Mouse (Mus musculus): ENCODE results near the gene Siglecg. TPM values are rescaled to one million over a fixed set of nuclear protein-coding genes. Genes with fewer than 3 reads are reported as not detected.

Siglecg gene
- polyA plus RNA-seq, 1 experiment from 2014 or later = 0.07 TPM

DNA sequence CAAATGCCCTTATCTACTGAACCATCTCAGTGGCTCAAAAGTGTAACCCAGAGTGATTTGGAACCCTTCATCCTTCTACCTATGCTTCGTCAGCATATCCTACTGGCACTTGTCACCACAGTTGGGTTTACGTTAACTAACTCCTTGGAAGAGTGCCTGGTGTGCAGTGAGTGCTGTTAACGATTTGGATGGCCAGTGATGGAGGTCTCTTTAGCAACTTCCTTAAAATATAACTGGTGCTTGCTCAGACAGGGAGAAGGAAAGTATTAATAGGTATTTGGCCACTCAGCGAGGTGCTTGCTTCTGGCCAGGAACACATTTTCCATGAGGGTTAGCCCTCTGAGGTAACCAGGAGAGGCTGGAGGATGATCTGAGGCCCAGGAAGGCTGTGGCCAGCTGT, 39.8 kb downstream of the Siglecg start:
- Histone ChIP-seq H3K36me3 (ENCODE audit: control insufficient read depth, insufficient read depth) (peaks cover 15% of the 10 kb centered on the region; the same call in 1 of the 2 replicates), H3K4me1 (replicated peaks; ENCODE audit: control insufficient read depth, insufficient read depth, low read length) (peaks cover 4% of the 10 kb centered on the region), H3K9ac (ENCODE audit: low read depth, low read length) (no peak overlapping the region), H3K27ac (ENCODE audit: low read depth, low read length) (no peak overlapping the region), H3K9me3 (ENCODE audit: control insufficient read depth) (no peaks in the 10 kb centered on the region), H3K27me3 (replicated peaks; ENCODE audit: control insufficient read depth, insufficient read depth, low read length) (no peaks in the 10 kb centered on the region), H3K4me3 (ENCODE audit: low read depth, low read length) (no peak overlapping the region), H3K4me2 (replicated peaks; ENCODE audit: low read depth) (no peak overlapping the region)
- WGBS = 77% methylated on average over 4 of the region's 4 CpGs
- no peak for TF ChIP-seq CTCF (IDR thresholded peaks at IDR 0.05; ENCODE audit: low read depth)
- ATAC-seq = no peak

DNA sequence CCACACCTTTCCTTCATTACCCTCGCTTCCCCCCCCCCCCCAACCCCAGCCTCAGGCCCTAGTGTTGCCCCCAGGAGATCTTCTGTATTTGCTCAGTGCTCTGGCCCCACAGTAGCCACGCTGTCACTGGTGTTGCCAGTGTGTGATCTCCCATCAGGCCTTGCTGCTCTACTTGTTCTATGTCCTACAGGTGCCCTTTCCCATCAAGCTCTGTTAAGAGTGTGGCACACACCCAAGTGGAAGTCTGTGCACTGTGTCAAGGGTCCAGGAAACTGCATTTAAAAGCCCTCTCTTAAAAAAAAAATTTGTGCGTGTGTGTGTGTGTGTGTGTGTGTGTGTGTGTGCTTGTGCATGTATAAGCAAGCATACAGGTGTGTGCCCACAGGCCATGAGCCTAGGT, 40.2 kb downstream of the Siglecg start:
- WGBS = 97% methylated on average over 3 of the region's 3 CpGs
- H3K4me2 ChIP-seq (replicated peaks; ENCODE audit: low read depth) = no peak overlapping the region
- H3K9ac ChIP-seq (ENCODE audit: low read depth, low read length) = no peak overlapping the region
- no peaks in the 10 kb centered on the region for H3K9me3 ChIP-seq (ENCODE audit: control insufficient read depth)
- no peak for TF ChIP-seq CTCF (IDR thresholded peaks at IDR 0.05; ENCODE audit: low read depth)
- H3K36me3 ChIP-seq (ENCODE audit: control insufficient read depth, insufficient read depth) = peaks cover 19% of the 10 kb centered on the region
- H3K27ac ChIP-seq (ENCODE audit: low read depth, low read length) = no peak overlapping the region
- H3K27me3 ChIP-seq (replicated peaks; ENCODE audit: control insufficient read depth, insufficient read depth, low read length) = no peaks in the 10 kb centered on the region
- ATAC-seq = no peak
- peaks cover 8% of the 10 kb centered on the region for H3K4me1 ChIP-seq (replicated peaks; ENCODE audit: control insufficient read depth, insufficient read depth, low read length)
- H3K4me3 ChIP-seq (ENCODE audit: low read depth, low read length) = no peak overlapping the region

DNA sequence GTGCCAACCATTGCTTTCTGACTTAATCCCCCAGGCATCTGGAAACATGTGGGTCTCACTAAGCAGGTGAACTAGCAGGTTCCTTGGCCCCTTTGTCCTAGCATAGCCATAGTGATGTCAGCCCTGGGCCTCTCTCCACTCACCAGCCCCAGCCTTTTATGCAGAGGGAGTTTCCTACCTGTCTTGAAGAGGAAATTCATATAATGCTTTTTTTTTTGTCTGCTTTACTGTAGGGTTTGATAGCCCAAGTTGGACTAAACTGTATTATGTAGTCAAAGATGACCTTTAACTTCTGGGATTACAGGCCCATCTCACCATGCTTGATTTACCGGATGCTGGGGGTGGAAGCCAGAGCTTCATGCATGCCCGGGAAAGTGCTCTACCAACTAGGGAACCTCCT, 41.8 kb downstream of the Siglecg start:
- Histone ChIP-seq H3K27ac (ENCODE audit: low read depth, low read length) (no peak overlapping the region), H3K36me3 (ENCODE audit: control insufficient read depth, insufficient read depth) (peaks cover 34% of the 10 kb centered on the region), H3K27me3 (replicated peaks; ENCODE audit: control insufficient read depth, insufficient read depth, low read length) (no peaks in the 10 kb centered on the region), H3K4me1 (replicated peaks; ENCODE audit: control insufficient read depth, insufficient read depth, low read length) (peaks cover 10% of the 10 kb centered on the region; the same call in 1 of the 2 replicates), H3K9ac (ENCODE audit: low read depth, low read length) (no peak overlapping the region), H3K9me3 (ENCODE audit: control insufficient read depth) (no peaks in the 10 kb centered on the region), H3K4me2 (replicated peaks; ENCODE audit: low read depth) (no peak overlapping the region), H3K4me3 (ENCODE audit: low read depth, low read length) (no peak overlapping the region)
- 100% methylated on average over 2 of the region's 2 CpGs for WGBS
- no peak for TF ChIP-seq CTCF (IDR thresholded peaks at IDR 0.05; ENCODE audit: low read depth)
- ATAC-seq = no peak

DNA sequence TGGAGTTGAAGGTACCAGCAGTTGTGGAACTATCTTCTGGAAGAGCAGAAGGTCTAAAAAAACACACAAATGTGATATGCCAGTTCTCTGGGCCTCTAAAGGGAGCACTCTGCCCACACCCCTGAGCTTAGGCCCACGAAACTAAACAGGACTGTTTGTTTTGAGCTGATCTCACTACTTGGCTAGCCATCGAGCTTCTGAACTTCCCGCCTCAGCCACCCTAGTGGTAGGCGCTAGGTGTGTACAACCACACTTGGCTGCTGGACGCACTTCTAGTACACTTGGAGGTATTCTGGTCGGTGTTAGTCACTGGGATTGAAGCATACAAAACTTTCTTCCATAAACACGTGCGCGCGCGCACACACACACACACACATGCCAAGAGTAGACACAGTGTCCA, 43.7 kb downstream of the Siglecg start:
- no peak overlapping the region for H3K4me2 ChIP-seq (replicated peaks; ENCODE audit: low read depth)
- TF ChIP-seq CTCF (IDR thresholded peaks at IDR 0.05; ENCODE audit: low read depth) = no peak
- no peak overlapping the region for H3K9ac ChIP-seq (ENCODE audit: low read depth, low read length)
- no peak for ATAC-seq
- H3K36me3 ChIP-seq (ENCODE audit: control insufficient read depth, insufficient read depth) = peaks cover 51% of the 10 kb centered on the region
- H3K4me1 ChIP-seq (replicated peaks; ENCODE audit: control insufficient read depth, insufficient read depth, low read length) = peaks cover 6% of the 10 kb centered on the region; the same call in 1 of the 2 replicates
- no peaks in the 10 kb centered on the region for H3K9me3 ChIP-seq (ENCODE audit: control insufficient read depth)
- no peak overlapping the region for H3K27ac ChIP-seq (ENCODE audit: low read depth, low read length)
- no peaks in the 10 kb centered on the region for H3K27me3 ChIP-seq (replicated peaks; ENCODE audit: control insufficient read depth, insufficient read depth, low read length)
- WGBS = 94% methylated on average over 11 of the region's 11 CpGs
- H3K4me3 ChIP-seq (ENCODE audit: low read depth, low read length) = no peak overlapping the region

DNA sequence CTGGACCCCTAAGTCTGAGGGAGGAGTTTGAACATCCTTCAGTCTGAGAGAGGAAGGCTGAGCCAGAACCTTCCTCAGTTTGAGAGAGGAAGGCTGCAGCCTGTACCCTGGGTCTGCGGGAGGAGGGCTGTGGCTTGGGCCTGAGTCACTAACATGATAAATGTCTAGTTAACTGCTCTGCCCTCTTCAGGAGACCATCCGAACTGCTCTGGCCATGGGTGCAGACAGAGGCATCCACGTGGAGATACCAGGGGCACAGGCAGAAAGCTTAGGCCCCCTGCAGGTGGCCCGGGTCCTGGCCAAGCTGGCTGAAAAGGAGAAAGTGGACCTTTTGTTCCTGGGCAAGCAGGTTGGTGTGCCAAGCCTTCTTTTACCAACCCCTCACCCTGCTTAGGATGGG, 44.6 kb downstream of the Siglecg start:
- no peak overlapping the region for H3K27ac ChIP-seq (ENCODE audit: low read depth, low read length)
- H3K4me2 ChIP-seq (replicated peaks; ENCODE audit: low read depth) = no peak overlapping the region
- H3K36me3 ChIP-seq (ENCODE audit: control insufficient read depth, insufficient read depth) = peaks cover 58% of the 10 kb centered on the region
- no peak overlapping the region for H3K9ac ChIP-seq (ENCODE audit: low read depth, low read length)
- no peak for ATAC-seq
- H3K9me3 ChIP-seq (ENCODE audit: control insufficient read depth) = no peaks in the 10 kb centered on the region
- WGBS = 54% methylated on average over 4 of the region's 4 CpGs
- H3K4me1 ChIP-seq (replicated peaks; ENCODE audit: control insufficient read depth, insufficient read depth, low read length) = peaks cover 6% of the 10 kb centered on the region; the same call in 1 of the 2 replicates
- H3K27me3 ChIP-seq (replicated peaks; ENCODE audit: control insufficient read depth, insufficient read depth, low read length) = no peaks in the 10 kb centered on the region
- TF ChIP-seq CTCF (IDR thresholded peaks at IDR 0.05; ENCODE audit: low read depth) = peak; percentile 60
- no peak overlapping the region for H3K4me3 ChIP-seq (ENCODE audit: low read depth, low read length)

DNA sequence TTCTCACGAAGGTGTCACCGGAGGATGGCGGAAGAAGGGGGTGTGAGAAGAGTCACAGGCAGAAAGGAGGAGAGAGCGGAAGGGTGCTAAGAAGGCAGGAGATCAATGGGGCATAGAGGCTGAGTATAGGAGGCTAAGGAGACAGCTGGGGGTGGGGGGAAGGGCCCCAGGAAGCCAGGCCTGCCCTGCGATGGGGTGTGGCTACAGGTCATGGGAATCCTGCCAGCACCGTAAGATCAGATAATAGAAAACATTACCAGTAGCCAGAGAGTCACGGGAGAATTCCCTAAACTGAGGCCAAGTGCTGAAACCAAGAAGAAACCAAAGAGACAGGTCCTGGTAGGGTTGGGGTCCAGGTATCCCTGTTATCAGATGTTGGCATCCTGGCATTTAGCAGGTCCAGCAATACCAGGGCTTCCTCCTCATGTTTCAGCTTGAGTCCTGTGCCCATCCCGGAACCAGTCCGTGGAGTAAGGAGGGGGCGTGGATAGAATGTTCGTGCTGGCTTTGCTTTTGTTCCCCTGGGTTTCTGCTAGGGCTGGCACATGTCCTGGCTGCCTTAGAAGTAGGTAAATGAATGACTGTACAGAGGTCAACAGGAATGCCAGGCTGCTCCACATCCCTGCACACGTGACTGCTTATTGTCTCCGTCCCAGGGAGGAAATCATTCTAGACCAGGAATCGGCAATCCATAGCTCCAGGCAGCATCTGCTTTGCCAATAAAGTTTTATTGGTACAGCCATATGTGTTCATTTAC, 45.8 kb downstream of the Siglecg start:
- WGBS = 69% methylated on average over 14 of the region's 14 CpGs
- peak overlapping the region; percentile 75 for H3K27ac ChIP-seq (ENCODE audit: low read depth, low read length)
- H3K4me3 ChIP-seq (ENCODE audit: low read depth, low read length) = no peak overlapping the region

More for the DNA sequence above, 45.8 kb downstream of the Siglecg start:
- Histone ChIP-seq H3K9ac (ENCODE audit: low read depth, low read length) (no peak overlapping the region), H3K27me3 (replicated peaks; ENCODE audit: control insufficient read depth, insufficient read depth, low read length) (no peaks in the 10 kb centered on the region), H3K4me1 (replicated peaks; ENCODE audit: control insufficient read depth, insufficient read depth, low read length) (peaks cover 6% of the 10 kb centered on the region; the same call in 1 of the 2 replicates), H3K9me3 (ENCODE audit: control insufficient read depth) (no peaks in the 10 kb centered on the region), H3K4me2 (replicated peaks; ENCODE audit: low read depth) (no peak overlapping the region), H3K36me3 (ENCODE audit: control insufficient read depth, insufficient read depth) (peaks cover 64% of the 10 kb centered on the region)
- ATAC-seq = peak; percentile 78
- no peak for TF ChIP-seq CTCF (IDR thresholded peaks at IDR 0.05; ENCODE audit: low read depth)

Data from intestine, postnatal 0 days (tissue).